Mouse (Mus musculus): ENCODE results near the gene Plagl1. TPM values are rescaled to one million over a fixed set of nuclear protein-coding genes. Genes with fewer than 3 reads are reported as not detected.
"Not testable (repeated sequence)": the region's sequence is repeated elsewhere in the genome, so short reads cannot be mapped to it uniquely, and the experiment has no call there.

Gene Plagl1
- polyA plus RNA-seq (2016; fragmentation: Nextera tagmentation; extraction: Ambion mirVana) = 69.6 and 77.8 TPM in 2 replicates

- WGBS = 50% methylated on average over 11 of the region's 11 CpGs
- Histone ChIP-seq H3K4me3 (peak within 1 kb of the TSS; percentile 52), H3K27me3 (replicated peaks; ENCODE audit: low read depth, poor library complexity, severe bottlenecking) (peaks cover 53% of the 10 kb centered on the region), H3K27ac (replicated peaks) (peak within 1 kb of the TSS; percentile 62), H3K9me3 (no peaks in the 10 kb centered on the region), H3K4me1 (peaks cover 20% of the 10 kb centered on the region), H3K36me3 (replicated peaks) (no peaks in the 10 kb centered on the region)
- DNase-seq (ENCODE audit: low spot score) = no peak
Measured at GRCm38 (mm10) chr10:13060021-13060668, at the start of gene Plagl1. TSS of gene Plagl1 (plus strand) at chr10:13060504.

GRCm38 (mm10) chr10:13014026-13014425, 46.3 kb upstream of the Plagl1 start:
- Histone ChIP-seq H3K9me3 (no peaks in the 10 kb centered on the region), H3K36me3 (replicated peaks) (peaks cover 18% of the 10 kb centered on the region), H3K4me3 (no peak overlapping the region), H3K27ac (replicated peaks) (no peak overlapping the region), H3K27me3 (replicated peaks; ENCODE audit: low read depth, poor library complexity, severe bottlenecking) (no peaks in the 10 kb centered on the region), H3K4me1 (peaks cover 13% of the 10 kb centered on the region)
- no peak for DNase-seq (ENCODE audit: low spot score)
- WGBS = 81% methylated on average over 7 of the region's 7 CpGs

GRCm38 (mm10) chr10:13016573-13016972, 43.7 kb upstream of the Plagl1 start:
- Histone ChIP-seq H3K27ac (replicated peaks) (no peak overlapping the region; the same call in 1 of the 2 replicates), H3K27me3 (replicated peaks; ENCODE audit: low read depth, poor library complexity, severe bottlenecking) (no peaks in the 10 kb centered on the region), H3K36me3 (replicated peaks) (peaks cover 5% of the 10 kb centered on the region; the same call in 1 of the 2 replicates), H3K4me3 (no peak overlapping the region), H3K4me1 (no peaks in the 10 kb centered on the region), H3K9me3 (no peaks in the 10 kb centered on the region)
- DNase-seq (ENCODE audit: low spot score) = peak; percentile 42
- 29% methylated on average over 4 of the region's 4 CpGs for WGBS

GRCm38 (mm10) chr10:13018510-13018909, 41.8 kb upstream of the Plagl1 start:
- no peak overlapping the region for H3K4me3 ChIP-seq
- H3K4me1 ChIP-seq = no peaks in the 10 kb centered on the region; the same call in 1 of the 2 replicates
- no peaks in the 10 kb centered on the region for H3K27me3 ChIP-seq (replicated peaks; ENCODE audit: low read depth, poor library complexity, severe bottlenecking)
- peak; percentile 49 for DNase-seq (ENCODE audit: low spot score)
- 63% methylated on average over 7 of the region's 7 CpGs for WGBS
- no peaks in the 10 kb centered on the region for H3K9me3 ChIP-seq
- no peaks in the 10 kb centered on the region for H3K36me3 ChIP-seq (replicated peaks)
- no peak overlapping the region; the same call in 1 of the 2 replicates for H3K27ac ChIP-seq (replicated peaks)

GRCm38 (mm10) chr10:13019026-13019425, 41.3 kb upstream of the Plagl1 start:
- Histone ChIP-seq H3K36me3 (replicated peaks) (no peaks in the 10 kb centered on the region), H3K9me3 (no peaks in the 10 kb centered on the region), H3K4me3 (no peak overlapping the region), H3K27me3 (replicated peaks; ENCODE audit: low read depth, poor library complexity, severe bottlenecking) (no peaks in the 10 kb centered on the region), H3K27ac (replicated peaks) (no peak overlapping the region), H3K4me1 (no peaks in the 10 kb centered on the region; the same call in 1 of the 2 replicates)
- 75% methylated on average over 5 of the region's 5 CpGs for whole genome bisulfite sequencing
- DNase-seq (ENCODE audit: low spot score) = no peak

- no peak for DNase-seq (ENCODE audit: low spot score)
- Histone ChIP-seq H3K4me1 (no peaks in the 10 kb centered on the region; the same call in 1 of the 2 replicates), H3K27me3 (replicated peaks; ENCODE audit: low read depth, poor library complexity, severe bottlenecking) (no peaks in the 10 kb centered on the region), H3K27ac (replicated peaks) (no peak overlapping the region), H3K9me3 (no peaks in the 10 kb centered on the region), H3K4me3 (no peak overlapping the region), H3K36me3 (replicated peaks) (no peaks in the 10 kb centered on the region)
- WGBS = 89% methylated on average over 4 of the region's 4 CpGs
Measured at GRCm38 (mm10) chr10:13022103-13022502, 38.2 kb upstream of the Plagl1 start.

GRCm38 (mm10) chr10:13023985-13024384, 36.3 kb upstream of the Plagl1 start:
- not testable (repeated sequence) for H3K27me3 ChIP-seq (replicated peaks; ENCODE audit: low read depth, poor library complexity, severe bottlenecking); DNase-seq (ENCODE audit: low spot score); H3K9me3 ChIP-seq; H3K4me3 ChIP-seq; H3K36me3 ChIP-seq (replicated peaks); H3K4me1 ChIP-seq; H3K27ac ChIP-seq (replicated peaks)
- WGBS = 68% methylated on average over 3 of the region's 3 CpGs

GRCm38 (mm10) chr10:13027702-13028101, 32.6 kb upstream of the Plagl1 start:
- Histone ChIP-seq H3K4me1 (no peaks in the 10 kb centered on the region), H3K27ac (replicated peaks) (no peak overlapping the region), H3K4me3 (no peak overlapping the region), H3K9me3 (no peaks in the 10 kb centered on the region), H3K36me3 (replicated peaks) (no peaks in the 10 kb centered on the region), H3K27me3 (replicated peaks; ENCODE audit: low read depth, poor library complexity, severe bottlenecking) (no peaks in the 10 kb centered on the region)
- no peak for DNase-seq (ENCODE audit: low spot score)
- WGBS = 93% methylated on average over 5 of the region's 5 CpGs

GRCm38 (mm10) chr10:13028215-13028614, 32.1 kb upstream of the Plagl1 start:
- H3K4me1 ChIP-seq = no peaks in the 10 kb centered on the region
- H3K36me3 ChIP-seq (replicated peaks) = no peaks in the 10 kb centered on the region
- H3K27me3 ChIP-seq (replicated peaks; ENCODE audit: low read depth, poor library complexity, severe bottlenecking) = no peaks in the 10 kb centered on the region
- H3K4me3 ChIP-seq = no peak overlapping the region
- WGBS = 87% methylated on average over 1 of the region's 1 CpGs
- no peak overlapping the region for H3K27ac ChIP-seq (replicated peaks)
- DNase-seq (ENCODE audit: low spot score) = no peak
- no peaks in the 10 kb centered on the region for H3K9me3 ChIP-seq

- Histone ChIP-seq H3K4me1 (no peaks in the 10 kb centered on the region), H3K36me3 (replicated peaks) (no peaks in the 10 kb centered on the region), H3K27ac (replicated peaks) (no peak overlapping the region), H3K9me3 (no peaks in the 10 kb centered on the region), H3K4me3 (no peak overlapping the region), H3K27me3 (replicated peaks; ENCODE audit: low read depth, poor library complexity, severe bottlenecking) (no peaks in the 10 kb centered on the region)
- DNase-seq (ENCODE audit: low spot score) = no peak
- WGBS = 90% methylated on average over 5 of the region's 5 CpGs
Measured at GRCm38 (mm10) chr10:13029416-13029815, 30.9 kb upstream of the Plagl1 start.

GRCm38 (mm10) chr10:13035270-13035669, 25.0 kb upstream of the Plagl1 start:
- Histone ChIP-seq H3K4me1 (no peaks in the 10 kb centered on the region), H3K27me3 (replicated peaks; ENCODE audit: low read depth, poor library complexity, severe bottlenecking) (no peaks in the 10 kb centered on the region), H3K36me3 (replicated peaks) (no peaks in the 10 kb centered on the region), H3K4me3 (no peak overlapping the region), H3K27ac (replicated peaks) (no peak overlapping the region), H3K9me3 (no peaks in the 10 kb centered on the region)
- no peak for DNase-seq (ENCODE audit: low spot score)
- WGBS = 86% methylated on average over 3 of the region's 3 CpGs

GRCm38 (mm10) chr10:13039637-13040174, 20.6 kb upstream of the Plagl1 start:
- H3K4me1 ChIP-seq = no peaks in the 10 kb centered on the region
- H3K27me3 ChIP-seq (replicated peaks; ENCODE audit: low read depth, poor library complexity, severe bottlenecking) = no peaks in the 10 kb centered on the region
- H3K36me3 ChIP-seq (replicated peaks) = no peaks in the 10 kb centered on the region
- H3K9me3 ChIP-seq = no peaks in the 10 kb centered on the region; the same call in 1 of the 2 replicates
- WGBS = 91% methylated on average over 5 of the region's 5 CpGs
- no peak for DNase-seq (ENCODE audit: low spot score)
- H3K27ac ChIP-seq (replicated peaks) = no peak overlapping the region
- H3K4me3 ChIP-seq = no peak overlapping the region

- Histone ChIP-seq H3K4me3 (no peak overlapping the region), H3K9me3 (no peaks in the 10 kb centered on the region; the same call in 1 of the 2 replicates), H3K4me1 (no peaks in the 10 kb centered on the region), H3K36me3 (replicated peaks) (no peaks in the 10 kb centered on the region), H3K27me3 (replicated peaks; ENCODE audit: low read depth, poor library complexity, severe bottlenecking) (no peaks in the 10 kb centered on the region), H3K27ac (replicated peaks) (no peak overlapping the region)
- no peak for DNase-seq (ENCODE audit: low spot score)
- WGBS = 90% methylated on average over 11 of the region's 11 CpGs
Measured at GRCm38 (mm10) chr10:13044659-13045058, 15.6 kb upstream of the Plagl1 start.

Data from embryonic facial prominence, embryonic 10.5 days (tissue).